Mouse (Mus musculus): Measurements from ENCODE around the gene Appbp2. TPM values are rescaled to one million over a fixed set of nuclear protein-coding genes. Genes with fewer than 3 reads are reported as not detected.

Appbp2 gene
- 10 to 100 TPM; 13.9 to 15.4 (median 15.3) TPM for total RNA-seq (2022)

DNA sequence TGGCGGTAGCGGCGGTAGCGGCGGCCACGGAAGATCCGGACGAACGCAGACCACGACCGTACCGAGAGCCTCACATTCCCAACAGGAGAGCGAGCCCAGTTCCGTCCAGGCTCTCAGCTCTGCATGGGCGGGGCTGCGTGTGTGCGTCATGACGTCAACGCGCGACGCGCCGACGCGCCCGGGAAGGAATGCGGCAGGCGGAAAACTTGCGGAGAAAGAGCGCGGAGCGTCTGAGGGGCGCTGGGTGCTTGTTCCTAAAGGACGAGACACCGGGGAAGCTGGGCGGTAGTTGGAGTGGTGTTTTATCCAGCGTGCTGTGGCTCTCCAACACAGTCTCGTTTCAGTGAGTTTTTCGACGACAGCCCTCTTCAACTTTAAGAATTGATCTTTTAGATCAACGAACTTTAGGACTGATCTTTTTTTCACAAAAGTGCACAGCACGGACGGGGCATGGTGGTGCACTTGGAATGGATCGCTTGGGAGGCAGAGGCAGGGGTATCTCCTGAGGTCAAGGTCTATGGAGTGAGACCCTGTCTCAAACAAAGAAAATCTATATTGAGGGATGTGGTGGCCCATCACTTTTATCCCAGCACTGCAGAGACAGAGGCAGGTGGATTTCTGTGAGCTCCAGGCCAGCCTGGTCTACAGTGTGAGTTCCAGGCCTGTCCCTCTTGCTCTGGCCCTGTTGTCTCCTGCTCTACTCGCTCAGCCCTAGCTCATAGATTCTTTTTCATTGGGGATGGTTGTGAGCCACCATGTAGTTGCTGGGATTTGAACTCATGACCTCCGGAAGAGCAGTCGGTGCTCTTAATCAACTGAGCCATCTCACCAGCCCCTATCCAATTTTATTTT is at the start of gene Appbp2:
TSS of gene Appbp2 (minus strand) at position 141 of the 852 bp plus-strand sequence.
- peak; percentile 90 for DNase-seq (ENCODE audit: low spot score)

DNA sequence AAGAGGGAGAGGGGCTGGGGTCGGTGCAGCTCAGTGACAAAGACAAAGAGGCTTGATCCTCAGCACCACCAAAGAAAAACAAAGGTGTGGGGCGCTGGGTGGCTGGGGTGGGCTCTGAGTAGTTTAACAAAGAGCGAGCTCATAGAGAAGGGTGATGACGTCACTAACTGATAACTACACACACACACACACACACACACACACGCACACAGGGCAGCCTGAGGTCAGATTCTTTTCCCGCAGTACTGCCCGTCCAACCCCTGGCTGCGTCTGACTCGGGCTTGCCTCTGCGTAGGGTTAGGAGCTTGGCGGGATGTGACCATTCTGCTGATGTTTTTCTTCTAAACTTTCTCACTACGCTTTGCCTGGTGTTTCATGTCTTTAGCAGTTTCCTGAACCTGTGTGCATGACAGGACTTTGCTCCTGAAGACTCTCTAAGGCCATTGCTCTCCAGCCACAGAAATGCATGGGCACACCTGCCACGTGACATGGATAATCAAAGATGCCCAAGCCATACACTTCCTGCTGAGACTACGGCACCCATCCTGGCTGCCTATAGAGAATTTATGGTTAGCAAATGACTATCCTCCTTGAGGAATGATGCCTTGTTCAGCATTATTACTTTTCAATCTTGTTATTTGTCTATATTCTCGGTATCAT is 46.4 kb upstream of the Appbp2 start:
- no peak for DNase-seq (ENCODE audit: low spot score)

DNA sequence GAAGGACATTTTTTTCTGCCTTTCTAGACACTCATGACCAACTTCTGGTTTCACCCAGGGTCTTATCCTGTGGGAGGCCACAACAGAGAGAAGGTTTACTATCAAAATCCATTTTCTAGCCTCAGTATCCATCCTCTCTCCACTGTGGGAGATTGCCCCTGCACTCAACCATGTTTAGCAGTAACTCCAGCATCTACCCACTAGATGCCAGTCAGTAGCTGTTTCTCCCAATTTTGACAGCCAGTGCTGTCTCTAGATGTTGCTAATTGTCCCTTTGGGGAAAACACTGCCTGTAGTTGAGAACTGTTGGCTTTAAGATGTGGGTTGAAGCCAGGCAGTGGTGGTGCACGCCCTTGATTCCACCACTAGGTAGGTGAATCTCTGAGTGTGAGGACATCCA is 43.2 kb upstream of the Appbp2 start:
- DNase-seq (ENCODE audit: low spot score) = no peak

DNA sequence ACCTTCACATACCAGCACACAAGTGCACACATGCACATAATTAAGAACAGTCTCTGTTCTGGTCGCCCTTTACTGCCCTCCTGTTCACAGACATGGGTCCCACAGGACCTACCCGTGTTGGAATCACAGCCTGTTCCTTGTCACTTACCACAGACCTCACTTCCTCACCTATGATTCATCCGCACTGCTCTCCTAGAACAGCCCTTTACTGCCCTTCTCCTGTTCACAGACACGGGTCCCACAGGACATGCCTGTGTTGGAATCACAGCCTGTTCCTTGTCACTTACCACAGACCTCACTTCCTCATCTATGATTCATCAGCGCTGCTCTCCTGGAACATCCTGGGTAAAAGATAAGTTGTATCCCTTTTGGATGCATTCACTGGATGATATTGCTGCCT is 42.7 kb upstream of the Appbp2 start:
- DNase-seq (ENCODE audit: low spot score) = no peak

DNA sequence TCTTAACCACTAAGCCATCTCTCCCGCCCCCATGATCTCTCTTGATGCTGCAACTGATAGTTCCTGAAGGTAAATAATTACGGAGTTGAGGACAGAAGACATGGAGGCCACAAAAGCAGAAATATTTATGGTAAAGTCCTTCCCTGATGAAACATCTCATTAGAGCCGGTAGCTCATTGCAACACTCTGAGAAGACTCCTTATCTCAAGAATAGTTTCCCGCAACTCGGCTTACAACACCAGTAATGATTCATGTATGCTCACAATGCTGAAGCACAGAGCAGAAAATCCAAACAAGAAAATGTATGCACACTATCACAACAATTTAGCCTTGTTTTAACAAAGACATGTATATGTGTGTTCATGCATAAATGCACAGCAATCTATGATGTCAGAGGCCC is 40.2 kb upstream of the Appbp2 start:
- DNase-seq (ENCODE audit: low spot score) = no peak

DNA sequence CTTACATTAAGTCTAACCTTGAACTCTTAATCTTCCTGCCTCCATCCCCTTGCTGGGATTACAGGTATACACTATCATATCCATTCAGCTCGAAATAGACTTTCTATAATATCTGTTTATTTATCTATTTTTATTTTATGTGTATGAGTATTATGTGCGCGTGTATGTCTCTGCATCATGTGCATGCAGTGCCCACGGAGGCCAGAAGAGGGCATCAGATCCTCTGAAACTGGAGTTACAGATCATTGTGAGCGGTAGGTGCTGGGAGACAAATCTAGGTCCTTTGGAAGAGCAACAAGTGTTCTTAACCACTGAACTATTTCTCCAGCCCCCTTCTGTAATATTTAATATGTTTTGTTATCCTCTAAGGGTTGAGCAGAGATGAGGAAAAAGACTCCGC is 38.4 kb upstream of the Appbp2 start:
- no peak for DNase-seq (ENCODE audit: low spot score)

DNA sequence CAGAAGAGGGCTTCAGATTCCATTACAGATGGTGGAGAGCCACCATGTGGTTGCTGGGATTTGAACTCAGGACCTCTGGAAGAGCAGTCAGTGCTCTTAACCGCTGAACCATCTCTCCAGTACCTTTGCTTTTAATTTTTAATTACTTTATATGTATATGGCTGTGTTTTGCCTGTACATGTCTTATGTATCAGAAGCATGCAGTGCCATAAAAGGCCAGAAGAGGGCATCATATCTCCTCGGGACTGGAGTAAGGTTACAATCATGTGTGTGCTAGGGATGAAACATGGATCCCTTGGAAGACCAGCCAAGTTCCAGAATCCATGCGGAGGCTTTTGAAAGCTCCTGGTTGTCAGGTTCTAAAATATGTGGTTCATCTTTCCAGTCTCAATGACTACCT is 35.7 kb upstream of the Appbp2 start:
- DNase-seq (ENCODE audit: low spot score) = no peak

DNA sequence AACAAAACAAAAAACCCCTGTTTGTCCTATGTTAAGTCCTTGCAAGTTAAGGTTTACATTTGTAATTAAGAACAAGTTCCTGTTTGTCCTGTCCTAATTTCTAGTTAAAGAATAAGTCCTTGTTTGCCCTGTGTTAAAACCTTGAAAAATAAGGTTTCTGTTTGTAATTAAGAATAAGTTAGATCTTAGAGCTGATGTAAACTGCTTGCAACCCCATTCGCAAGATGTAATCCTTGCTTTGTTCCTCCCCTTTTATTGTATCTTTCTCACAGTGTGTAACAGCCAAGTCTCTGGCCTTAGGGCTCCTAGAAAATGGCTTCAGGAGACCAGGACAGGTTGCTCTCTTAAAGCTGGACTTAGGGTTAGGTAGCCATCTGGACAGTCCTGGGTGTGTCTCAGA is 32.5 kb upstream of the Appbp2 start:
- no peak for DNase-seq (ENCODE audit: low spot score)

DNA sequence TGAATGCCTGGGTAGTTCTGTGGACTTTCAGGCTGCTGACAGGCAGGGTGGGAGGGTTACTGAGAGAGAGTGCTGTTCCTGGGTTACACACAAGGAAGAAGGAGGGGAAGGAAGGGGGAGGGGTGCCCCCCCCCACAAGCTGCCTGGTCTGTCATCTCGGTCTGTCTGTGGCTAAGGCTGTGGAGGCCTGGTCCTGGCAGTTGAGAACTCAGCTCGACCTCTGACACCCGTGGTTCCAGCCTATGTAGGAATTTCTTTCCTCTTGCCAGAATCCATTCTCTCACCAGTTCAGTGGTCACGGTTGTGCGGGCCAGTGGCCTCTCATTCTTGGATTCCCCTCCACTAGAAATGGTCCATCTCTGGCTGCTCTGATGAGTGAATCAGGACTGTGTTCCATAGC is 29.7 kb upstream of the Appbp2 start:
- no peak for DNase-seq (ENCODE audit: low spot score)

DNA sequence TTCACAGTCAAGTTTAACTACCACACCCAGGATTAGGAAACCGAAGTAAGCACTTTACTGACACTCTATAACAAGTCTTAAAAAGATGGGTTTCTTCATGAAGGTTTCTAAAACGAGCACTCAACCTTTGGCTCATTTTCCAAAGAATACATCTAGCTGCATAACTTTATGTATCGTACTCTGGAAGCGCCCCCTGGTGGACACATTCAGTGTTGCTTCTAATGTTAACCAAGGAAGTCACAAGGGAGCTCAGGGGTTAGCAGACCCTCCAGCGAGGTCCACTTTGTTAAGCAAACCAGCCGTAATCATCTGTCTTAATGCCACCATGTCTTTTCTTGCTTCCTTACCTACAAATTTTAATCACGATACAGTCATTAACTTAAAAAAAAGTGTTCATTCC is 26.3 kb upstream of the Appbp2 start:
- peak; percentile 71 for DNase-seq (ENCODE audit: low spot score)

DNA sequence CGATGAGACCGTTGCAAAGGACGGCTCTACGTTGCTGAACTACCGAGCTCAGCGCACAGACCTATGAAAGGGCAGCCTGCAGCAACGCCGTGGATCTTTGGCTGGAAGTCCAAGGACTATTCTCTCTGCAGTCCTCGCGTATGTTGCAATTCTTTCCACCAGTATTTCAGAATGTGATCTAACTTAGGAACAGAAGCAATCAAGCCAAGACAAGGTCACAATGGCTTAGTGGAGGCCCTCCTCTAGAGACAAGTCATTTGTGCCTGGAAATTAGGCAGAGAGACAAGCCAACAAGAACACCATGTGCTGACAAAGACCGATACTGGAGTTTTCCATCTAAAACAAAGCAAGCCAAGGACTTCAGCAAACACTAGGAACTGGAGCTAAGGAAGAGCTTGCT is 24.0 kb upstream of the Appbp2 start:
- peak; percentile 66 for DNase-seq (ENCODE audit: low spot score)

DNA sequence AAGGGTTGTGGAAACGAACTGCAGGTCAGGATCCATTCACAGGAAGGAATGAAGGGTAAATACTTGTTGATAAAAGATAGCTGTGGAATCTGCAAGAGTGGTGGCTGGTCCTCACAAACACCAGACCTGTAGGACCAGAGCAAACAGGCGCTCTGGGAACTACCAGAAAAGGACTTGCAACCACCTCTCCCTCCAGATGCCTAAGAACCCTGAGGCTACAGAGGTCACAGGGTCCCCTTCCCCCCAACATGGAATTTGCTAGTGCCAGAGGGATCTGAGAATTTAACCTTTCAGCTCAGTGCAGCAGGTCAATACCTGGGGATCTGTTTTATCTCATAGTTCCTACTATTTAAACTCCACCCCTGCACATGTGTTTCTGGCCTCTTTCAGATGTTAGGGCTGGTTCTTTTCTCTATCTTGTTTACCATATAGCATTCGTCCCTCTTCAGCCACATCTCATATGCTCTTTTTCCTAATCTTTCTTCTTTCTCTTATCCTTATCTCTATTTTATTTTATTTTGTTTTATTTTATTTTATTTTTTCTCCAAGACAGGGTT is 20.6 kb upstream of the Appbp2 start:
- no peak for DNase-seq (ENCODE audit: low spot score)

DNA sequence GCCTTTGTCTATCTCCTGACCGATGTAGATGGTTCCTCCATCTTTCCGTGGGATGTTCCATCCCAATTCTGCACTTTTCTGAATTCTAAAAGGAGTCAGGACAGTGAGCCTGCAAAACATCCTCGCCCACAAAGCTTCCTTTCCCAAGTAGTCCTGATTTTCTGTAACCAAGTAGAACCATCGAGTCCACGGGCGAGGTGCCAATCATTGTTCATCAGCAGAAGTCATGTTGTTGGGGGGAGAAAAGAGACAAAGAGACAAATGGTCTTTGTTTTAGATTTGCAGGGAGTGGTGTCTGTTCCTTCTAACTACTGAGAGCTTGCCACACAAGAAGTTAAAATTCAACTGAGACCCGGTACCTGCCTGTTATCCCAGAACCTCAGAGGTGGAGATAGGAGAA is 18.7 kb upstream of the Appbp2 start:
- no peak for DNase-seq (ENCODE audit: low spot score)

DNA sequence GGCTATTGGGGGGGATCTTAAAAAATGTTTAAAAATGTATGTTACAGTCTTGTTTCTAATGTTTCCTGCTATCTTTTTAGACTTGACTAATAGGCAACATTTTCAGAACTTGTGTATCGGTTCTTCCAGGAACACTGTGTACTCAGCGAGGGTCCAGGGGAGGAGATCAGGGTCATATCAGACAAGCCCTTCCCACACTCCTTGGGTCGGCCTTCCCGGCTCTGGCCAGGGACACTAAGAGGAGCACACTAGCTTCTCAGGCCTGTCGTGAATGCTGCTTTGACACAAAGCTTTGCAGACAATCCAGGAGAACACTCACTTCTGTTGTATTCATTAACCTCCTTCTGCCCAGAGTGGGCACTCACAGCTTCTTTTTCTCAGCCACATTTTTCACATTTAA is 18.1 kb upstream of the Appbp2 start:
- DNase-seq (ENCODE audit: low spot score) = no peak

DNA sequence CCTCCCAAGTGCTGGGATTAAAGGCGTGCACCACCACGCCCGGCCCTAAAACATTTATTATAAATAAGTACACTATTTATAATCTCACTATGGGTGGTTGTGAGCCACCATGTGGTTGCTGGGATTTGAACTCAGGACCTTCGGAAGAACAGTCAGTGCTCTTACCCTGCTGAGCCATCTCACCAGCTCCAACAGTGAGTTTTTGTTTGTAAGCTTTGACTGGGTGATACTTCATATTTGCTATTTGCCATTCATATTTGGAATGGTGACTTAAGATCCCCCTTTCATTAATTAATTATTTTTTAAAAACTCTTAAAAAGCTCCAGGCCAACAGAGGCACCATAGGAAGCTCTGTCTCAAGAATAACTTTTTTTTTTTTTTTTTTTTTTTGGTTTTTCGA is 17.0 kb upstream of the Appbp2 start:
- DNase-seq (ENCODE audit: low spot score) = no peak

DNA sequence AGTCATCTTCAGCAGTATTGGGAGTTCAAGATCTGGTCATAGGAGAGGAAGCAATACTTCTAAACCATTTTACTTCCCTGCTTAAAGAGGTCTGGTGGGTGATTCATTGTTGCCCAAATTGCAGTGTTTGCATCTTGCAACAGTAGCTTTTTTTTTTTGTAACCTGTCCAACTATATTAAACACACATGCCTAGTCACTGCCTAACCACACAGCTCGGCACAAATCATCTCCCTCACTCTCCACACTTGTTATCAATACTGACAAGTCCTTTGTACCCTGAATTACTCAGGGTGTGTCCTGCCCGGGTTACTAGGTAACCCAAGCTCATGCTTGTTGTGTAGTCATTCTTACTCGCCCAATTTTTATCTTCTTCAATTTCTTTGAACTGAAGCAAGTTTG is 15.5 kb upstream of the Appbp2 start:
- DNase-seq (ENCODE audit: low spot score) = no peak

DNA sequence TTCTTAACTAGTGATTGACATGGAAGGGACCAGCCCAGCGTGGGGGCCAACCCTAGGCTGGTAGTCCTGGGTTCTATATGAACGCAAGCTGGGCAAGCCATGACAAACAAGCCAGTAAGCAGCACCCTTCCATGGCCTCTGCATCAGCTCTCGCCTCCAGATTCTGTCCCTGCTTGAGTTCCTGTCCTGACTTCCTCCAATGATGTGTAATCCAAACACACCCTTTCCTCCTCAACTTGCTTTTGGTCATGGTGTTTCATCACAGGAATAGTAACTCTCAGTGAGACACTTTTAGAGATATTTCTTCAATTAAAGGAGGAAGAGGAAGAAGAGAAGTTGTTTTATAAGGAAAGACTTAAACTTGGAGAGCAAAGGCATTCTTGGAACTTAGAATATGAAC is 14.4 kb upstream of the Appbp2 start:
- no peak for DNase-seq (ENCODE audit: low spot score)

DNA sequence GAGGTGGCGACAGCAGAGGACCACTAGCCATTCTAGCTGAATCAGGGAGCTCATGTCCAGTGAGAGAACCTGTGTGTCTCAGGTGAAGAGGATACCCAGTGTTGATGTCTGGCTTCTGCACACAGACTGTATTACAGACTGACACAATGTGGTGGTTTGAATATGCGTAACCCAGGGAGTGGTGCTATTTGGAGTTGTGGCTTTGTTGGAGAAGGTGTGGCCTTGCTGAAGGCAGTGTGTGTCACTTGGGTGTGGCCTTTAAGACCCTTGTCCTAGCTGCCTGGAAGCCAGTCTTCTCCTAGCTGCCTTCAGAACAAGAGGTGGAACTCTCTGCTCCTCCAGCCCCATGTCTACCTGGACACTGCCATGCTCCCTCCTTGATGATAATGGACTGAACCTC is 13.2 kb upstream of the Appbp2 start:
- DNase-seq (ENCODE audit: low spot score) = no peak

DNA sequence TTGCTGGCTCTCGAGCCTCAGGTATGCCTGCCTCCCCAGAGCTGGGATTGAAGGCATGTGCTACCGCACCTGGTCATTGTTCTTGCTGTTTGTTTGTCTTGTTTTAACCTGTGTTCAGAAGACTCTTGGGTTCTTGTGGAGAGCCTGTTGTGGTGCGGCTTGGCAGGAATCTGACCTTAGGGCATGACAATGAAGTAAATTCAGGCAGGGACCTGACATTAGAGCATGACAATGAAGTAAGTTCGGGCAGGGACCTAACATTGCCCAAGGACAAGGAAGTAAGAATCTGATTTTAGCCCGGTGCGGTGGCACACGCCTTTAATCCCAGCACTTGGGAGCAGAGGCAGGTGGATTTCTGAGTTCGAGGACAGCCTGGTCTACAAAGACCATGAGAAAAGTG is 6.3 kb upstream of the Appbp2 start:
- DNase-seq (ENCODE audit: low spot score) = no peak

DNA sequence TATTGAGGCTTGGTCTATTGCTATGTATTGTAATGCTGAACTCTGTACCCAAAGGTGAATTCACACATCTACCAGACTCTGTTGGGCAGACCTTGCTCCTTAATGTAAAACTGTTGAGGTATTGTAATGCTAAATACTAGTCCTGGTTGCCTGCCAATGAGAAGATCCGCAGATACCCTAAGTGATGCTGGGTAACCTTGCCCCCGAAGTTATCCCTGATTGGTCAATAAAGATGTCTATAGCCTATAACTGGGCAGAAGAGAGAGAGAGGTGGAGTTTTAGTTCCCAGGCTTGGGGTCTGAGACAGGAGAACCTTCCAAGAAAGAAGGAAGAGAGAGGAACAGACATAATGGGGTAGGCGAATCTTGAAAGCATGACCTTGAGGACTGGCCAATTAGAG is 5.3 kb upstream of the Appbp2 start:
- no peak for DNase-seq (ENCODE audit: low spot score)

DNA sequence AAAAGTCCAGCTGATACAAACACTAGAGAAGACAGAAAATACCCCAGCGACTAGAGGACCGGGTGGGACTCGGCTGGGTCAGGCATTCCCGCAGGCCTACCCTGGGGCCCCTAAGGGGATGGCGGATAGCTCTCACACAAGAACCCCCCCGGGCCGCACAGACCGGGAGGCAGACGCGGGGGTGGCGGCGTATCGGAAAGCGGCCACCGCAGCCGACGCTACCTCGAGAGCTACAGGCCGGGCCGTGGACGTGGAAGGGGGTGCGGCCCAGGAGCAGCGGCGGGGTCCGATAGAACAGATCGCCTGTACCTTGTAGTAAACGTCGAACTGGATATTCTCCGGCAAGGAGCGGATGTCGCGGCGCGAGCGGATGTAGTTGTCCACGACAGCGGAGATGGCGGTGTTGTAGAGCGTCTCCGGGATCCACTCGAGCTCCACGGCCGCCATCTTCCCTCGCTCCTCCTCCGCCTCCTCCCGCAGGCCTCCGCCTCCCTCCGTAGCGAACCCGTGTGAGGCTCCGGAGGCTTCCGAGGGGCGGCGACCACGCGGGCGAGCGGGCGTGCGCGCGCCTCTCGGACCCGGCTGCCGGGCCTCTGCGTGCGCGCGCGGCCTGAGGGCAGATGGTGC is 454 bp downstream of the Appbp2 start:
- peak; percentile 81 for DNase-seq (ENCODE audit: low spot score)

DNA sequence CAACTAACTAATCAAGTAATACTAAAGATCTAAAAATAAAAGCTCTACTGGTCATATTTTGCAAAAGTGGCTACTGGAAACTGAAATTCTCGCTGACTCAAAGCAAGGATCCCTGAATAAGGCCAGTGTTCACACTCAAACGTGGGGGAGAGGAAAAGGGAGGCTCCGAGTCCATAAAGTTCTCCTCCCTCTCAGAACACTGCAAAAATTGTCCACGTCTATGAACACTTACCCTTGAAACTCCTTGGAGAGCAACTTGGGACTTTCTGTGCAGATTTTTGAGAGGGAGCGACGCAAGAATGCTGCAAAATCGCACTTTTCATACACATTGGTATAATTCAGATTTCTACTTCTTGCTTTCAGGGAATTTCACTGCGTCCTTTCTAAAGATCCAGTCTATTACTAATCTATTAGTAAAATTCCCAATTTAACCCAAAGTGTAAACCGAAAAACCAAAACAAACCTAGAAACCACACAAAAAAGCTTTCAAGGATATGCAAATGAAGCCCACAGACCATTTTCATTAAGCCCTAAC is 1.2 kb downstream of the Appbp2 start:
- DNase-seq (ENCODE audit: low spot score) = peak; percentile 2
